Mouse (Mus musculus): ENCODE measurements around the gene Trmt13. TPM values are rescaled to one million over a fixed set of nuclear protein-coding genes. Genes with fewer than 3 reads are reported as not detected.

Gene Trmt13
- total RNA-seq, 2 experiments from 2014 or later: 14.0 to 17.5 TPM

DNA sequence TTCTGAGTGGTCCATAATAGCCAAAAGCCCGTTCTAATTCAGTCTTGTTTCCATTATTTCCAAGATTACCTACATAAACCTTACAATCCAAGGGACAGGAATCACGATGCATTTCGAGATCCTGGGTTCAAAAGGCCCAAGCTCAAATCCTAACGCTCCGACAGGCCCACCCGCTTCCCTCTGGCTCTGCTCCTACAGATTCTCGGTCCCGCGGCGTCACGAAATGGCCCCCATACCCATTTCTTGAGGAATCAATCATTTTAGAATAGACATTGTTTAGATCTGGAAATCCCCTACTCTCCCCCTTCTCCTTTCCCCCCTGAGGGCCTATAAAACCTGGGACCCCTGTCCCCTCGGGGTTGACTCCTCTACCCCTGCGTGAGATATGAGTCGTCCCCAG, 53.1 kb downstream of the Trmt13 start:
- peak; percentile 12 to 23 for DNase-seq (ENCODE audit: low spot score in 2 of 2)

DNA sequence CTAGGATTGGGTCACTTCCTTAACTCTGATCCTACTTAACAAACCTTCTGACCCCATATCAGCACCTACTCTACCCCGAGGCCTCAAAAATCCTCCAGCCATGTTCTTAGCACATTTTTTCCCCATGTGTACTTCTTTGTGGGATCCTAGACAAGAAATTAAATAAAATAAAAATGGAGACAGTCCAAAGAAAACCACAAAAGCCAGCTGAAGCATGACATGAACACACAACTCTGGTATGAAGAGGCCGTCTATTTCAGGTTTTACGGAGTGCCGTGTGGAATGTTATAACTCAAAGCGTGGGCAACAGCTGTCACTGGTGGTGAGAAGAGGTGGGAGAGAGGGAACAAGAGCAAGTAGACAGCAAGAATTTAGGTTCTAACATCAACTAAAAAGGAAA, 63.0 kb downstream of the Trmt13 start:
- DNase-seq (ENCODE audit: low spot score in 2 of 2): no peak

DNA sequence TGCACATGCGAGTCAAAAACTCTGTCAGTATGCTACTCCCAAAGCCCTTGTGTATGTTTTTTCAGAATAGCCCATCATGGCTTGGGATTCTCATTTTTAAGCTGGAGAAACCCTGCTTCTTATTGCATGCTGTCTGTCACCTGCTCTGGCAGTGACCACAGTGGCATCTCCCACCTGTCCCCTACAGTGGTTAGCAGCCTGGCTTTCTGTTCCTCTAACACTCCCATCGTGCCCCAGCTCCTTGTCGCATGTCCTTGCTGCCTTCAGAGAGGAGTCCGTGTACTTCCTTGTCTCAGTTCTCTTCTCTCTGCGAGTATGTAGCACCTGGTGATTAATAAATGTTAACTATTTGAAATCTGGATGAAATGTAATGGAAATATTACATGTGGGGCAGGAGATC, 67.0 kb downstream of the Trmt13 start:
- DNase-seq (ENCODE audit: low spot score in 2 of 2): no peak

DNA sequence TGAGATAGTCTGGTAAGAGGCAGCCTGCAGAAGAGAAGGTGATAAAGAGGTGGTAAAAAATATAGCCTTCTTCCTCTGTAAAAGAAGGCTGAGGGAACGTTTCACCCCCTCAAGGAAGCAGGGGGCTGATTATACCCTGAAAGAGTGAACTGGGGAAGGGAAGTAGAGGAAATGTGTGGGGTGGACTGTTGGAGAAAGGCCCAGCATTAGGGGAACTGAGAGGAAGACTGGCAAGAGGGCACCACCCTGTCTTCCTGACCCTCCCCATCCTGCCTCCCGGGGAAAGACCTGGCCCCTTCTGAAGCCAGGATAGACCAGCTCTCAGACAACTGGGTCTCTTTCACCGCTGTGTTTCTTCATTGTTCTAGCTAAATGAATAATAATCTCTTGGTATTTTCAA, 71.9 kb downstream of the Trmt13 start:
- no peak for DNase-seq (ENCODE audit: low spot score in 2 of 2)

DNA sequence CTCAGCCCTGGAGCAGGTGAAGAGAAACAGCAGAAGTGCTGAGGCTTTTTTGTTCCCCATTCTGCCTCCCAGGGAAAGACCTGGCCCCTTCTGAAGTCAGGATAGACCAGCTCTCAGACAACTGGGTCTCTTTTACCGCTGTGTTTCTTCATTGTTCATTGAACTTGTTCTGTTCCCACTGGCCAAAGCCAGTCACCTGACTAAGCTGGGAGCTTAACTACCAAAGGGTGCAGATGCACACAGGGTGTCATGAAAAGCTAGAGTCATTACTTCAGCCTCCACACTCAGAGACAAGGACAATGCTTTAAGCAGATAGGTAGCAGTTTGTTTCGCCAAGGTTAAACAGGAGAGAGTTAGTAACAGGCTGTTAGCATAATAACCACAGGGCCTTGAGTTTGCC, 72.3 kb downstream of the Trmt13 start:
- no peak for DNase-seq (ENCODE audit: low spot score in 2 of 2)

DNA sequence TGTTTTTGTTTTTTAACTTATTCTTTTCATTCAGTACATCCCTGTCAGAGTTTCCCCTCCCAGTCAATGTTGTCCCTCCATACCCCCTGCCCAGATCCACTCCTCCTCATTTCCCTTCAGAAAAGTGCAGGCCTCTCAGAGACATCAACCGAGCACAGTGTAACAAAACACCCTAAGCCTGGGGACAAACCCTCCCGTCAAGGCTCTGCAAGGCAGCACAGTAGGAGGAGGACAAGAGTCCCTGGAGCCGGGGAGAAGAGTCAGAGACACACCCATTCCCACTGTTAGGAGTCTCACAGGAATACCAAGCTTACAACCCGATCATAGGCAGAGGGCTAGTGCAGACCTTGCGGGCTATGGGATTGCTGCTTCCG, 77.2 kb downstream of the Trmt13 start:
- no peak for DNase-seq (ENCODE audit: low spot score in 2 of 2)

DNA sequence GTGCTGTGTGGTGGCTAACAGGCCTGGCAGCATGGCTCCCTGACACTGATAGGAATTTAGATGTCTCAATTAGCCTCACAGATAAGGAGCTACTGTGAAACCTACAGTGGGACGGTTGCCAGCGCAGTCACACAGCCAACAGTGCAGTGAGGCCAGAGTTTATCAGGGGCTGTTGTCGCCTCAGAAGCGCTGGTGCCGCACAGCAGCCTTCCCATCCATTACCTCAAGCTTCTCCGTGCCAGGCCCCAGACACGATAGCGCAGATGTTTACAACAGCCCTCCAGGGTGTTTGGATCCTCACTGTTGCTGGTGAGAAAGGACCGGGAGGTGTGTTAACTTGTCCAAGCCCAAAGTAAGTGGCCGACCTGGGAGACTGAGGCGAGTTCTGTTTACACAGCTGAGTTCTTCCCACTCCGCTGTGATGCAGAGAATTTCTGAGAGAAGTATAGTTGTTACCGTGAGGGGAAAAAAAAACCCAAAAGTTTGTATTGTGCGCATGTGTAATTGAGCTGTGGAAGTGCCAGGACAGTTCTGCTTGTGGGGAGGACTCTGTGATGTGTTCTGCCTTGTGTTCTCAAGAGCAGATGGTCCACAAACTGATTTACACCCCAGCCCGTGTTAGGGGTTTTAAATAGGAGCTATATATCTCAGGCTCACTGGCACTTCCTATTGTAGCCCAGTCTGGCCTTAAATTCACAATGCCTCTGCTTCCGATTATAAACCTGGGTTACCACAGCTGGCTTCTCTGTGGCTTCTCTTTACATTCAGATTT, 77.8 kb downstream of the Trmt13 start:
- no peak for DNase-seq (ENCODE audit: low spot score in 2 of 2)

Other genes starting within 250 kb of the Trmt13 start
- 1 to 10 TPM; 5.2 to 7.6 TPM for gene Cdc14a, start 190.6 kb downstream of the Trmt13 start, total RNA-seq (2021)
- gene Rtca, start 106.4 kb downstream of the Trmt13 start, total RNA-seq (2021): 10 to 100 TPM; 68.1 to 70.0 TPM
- gene Dbt, start 101.5 kb downstream of the Trmt13 start, total RNA-seq (2021): 10 to 100 TPM; 16.7 to 22.2 TPM
- under 1 TPM; 0.25 to 0.27 TPM for gene Lrrc39, start 51.6 kb downstream of the Trmt13 start, total RNA-seq (2021)
- gene Sass6, start 19.6 kb downstream of the Trmt13 start, total RNA-seq (2021): 10 to 100 TPM in 1 of 2 experiments, 1 to 10 TPM in 1; 9.6 to 11.4 TPM
- gene Mfsd14a, start 48.1 kb upstream of the Trmt13 start, total RNA-seq (2021): 10 to 100 TPM; 54.8 to 57.5 TPM
- gene Gm43191, start 66.7 kb upstream of the Trmt13 start, total RNA-seq (2021): not detected
- 10 to 100 TPM; 15.2 to 16.9 TPM for gene Slc35a3, start 98.2 kb upstream of the Trmt13 start, total RNA-seq (2021)
- gene Agl, start 193.6 kb upstream of the Trmt13 start, total RNA-seq (2021): 10 to 100 TPM; 28.6 to 31.0 TPM
- gene Frrs1, start 244.9 kb upstream of the Trmt13 start, total RNA-seq (2021): 1 to 10 TPM; 1.7 to 2.5 TPM

All from layer of hippocampus, postnatal 10 days (tissue).